Mouse (Mus musculus) testis, adult 2 months (tissue): ENCODE measurements around the gene Myo10.

Experiments
- CTCF ChIP-seq: fragments of 200-500 bp; IDR thresholded peaks from 2 replicates; pipeline ENCODE4 v1.5.1; 2012; ENCODE audit warnings: low read depth, mild to moderate bottlenecking, inconsistent platforms, low read length, moderate library complexity; ENCODE audit not compliant: control insufficient read depth, insufficient read depth, insufficient replicate concordance
- POLR2A ChIP-seq: fragments of 200-500 bp; IDR thresholded peaks from 2 replicates; pipeline ENCODE4 v1.6.1; 2012; ENCODE audit warnings: low read depth, mild to moderate bottlenecking, inconsistent platforms, low read length, moderate library complexity; ENCODE audit not compliant: control insufficient read depth

DNA sequence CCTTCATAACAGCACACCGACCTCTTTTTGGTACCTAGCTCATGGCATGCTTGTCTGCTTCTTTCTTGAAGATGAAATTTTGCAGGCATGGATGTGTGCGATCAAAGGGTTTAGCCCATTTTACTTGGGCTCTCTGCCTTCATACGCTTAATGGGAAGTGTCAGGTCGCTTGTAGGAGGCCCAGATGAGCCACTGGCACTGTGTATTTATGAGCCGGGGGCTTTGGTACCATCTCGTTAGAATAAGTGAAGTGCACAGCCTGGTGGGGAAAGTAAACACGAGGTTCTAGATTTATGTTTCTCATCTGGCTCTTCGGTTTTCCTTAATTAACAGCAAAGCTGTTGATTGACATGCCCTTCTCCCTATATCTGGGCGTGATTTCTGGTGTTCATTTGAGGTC, 8.4 kb downstream of the Myo10 start:
- TF ChIP-seq CTCF (no peak), POLR2A (no peak)
